Mouse (Mus musculus) embryonic fibroblast, embryonic 13.5 days (primary cell): Measurements from ENCODE around the gene Tbc1d32.

Experiments
- CTCF ChIP-seq: IDR thresholded peaks from 2 replicates; pipeline ENCODE4 v1.5.1; 2011; ENCODE audit warnings: mild to moderate bottlenecking, control low read depth, low read length, moderate library complexity, borderline replicate concordance; ENCODE audit not compliant: insufficient read depth
- POLR2A ChIP-seq: IDR thresholded peaks from 2 replicates; pipeline ENCODE4 v1.6.1; 2011; ENCODE audit warnings: low read depth, mild to moderate bottlenecking, control low read depth, low read length, moderate library complexity

GRCm38 (mm10) chr10:56061238-56061830 lies 167.2 kb downstream of the Tbc1d32 start:
- TF ChIP-seq CTCF (no peak), POLR2A (no peak)
